Mouse (Mus musculus) hindbrain, postnatal 0 days (tissue): Measurements from ENCODE around the gene Trim44. TPM values are rescaled to one million over a fixed set of nuclear protein-coding genes. Genes with fewer than 3 reads are reported as not detected.
A peak's percentile ranks its signal among the peaks of the same experiment; 100 is the strongest.

Experiments
- ATAC-seq: fragments of 200-750 bp; cut with Nextera tagmentation; 2 replicates; pipeline ENCODE4 v1.8.0; 2017; ENCODE audit warnings: mild to moderate bottlenecking, moderate TSS enrichment, moderate library complexity
- DNase-seq: peaks from one replicate; pipeline ENCODE4 v3.0.0-alpha.2; 2015; ENCODE audit warnings: low spot score
- H3K27ac ChIP-seq: fragments of 300-500 bp; sonication (generic); 2 replicates; pipeline ENCODE4 v1.5.1; 2014; ENCODE audit warnings: mild to moderate bottlenecking
- H3K27me3 ChIP-seq: fragments of 300-500 bp; sonication (generic); 2 replicates; pipeline ENCODE4 v1.6.1; 2014; ENCODE audit warnings: low read length, mixed read lengths; ENCODE audit not compliant: insufficient read depth
- H3K36me3 ChIP-seq: fragments of 300-500 bp; sonication (generic); 2 replicates; pipeline ENCODE4 v1.6.1; 2014; ENCODE audit warnings: low read length, mixed read lengths; ENCODE audit not compliant: insufficient read depth
- H3K4me1 ChIP-seq: fragments of 300-500 bp; sonication (generic); 2 replicates; pipeline ENCODE4 v1.6.1; 2014; ENCODE audit warnings: antibody characterized with exemption, low read length, mixed read lengths; ENCODE audit not compliant: insufficient read depth
- H3K4me2 ChIP-seq: fragments of 300-500 bp; sonication (generic); 2 replicates; pipeline ENCODE4 v1.6.1; 2014; ENCODE audit warnings: low read depth, mild to moderate bottlenecking, low read length, moderate library complexity, mixed read lengths
- H3K4me3 ChIP-seq: fragments of 300-500 bp; sonication (generic); 2 replicates; pipeline ENCODE4 v1.5.1; 2014; ENCODE audit warnings: low read length
- H3K9ac ChIP-seq: fragments of 300-500 bp; sonication (generic); replicated peaks from 2 replicates; pipeline ENCODE4 v1.6.1; 2014; ENCODE audit warnings: mild to moderate bottlenecking, low read length, moderate library complexity, mixed read lengths
- H3K9me3 ChIP-seq: fragments of 300-500 bp; sonication (generic); 2 replicates; pipeline ENCODE4 v1.6.1; 2016; ENCODE audit warnings: low read length, mixed read lengths
- CTCF ChIP-seq: IDR thresholded peaks from 2 replicates; pipeline ENCODE4 v1.5.1; 2016; ENCODE audit warnings: antibody characterized with exemption, control low read depth, low read depth
- WGBS: fragments of 180-500 bp; shearing (Covaris S2); extraction: QIAGEN DNeasy Blood & Tissue Kit; methylation state at CpG from one replicate; pipeline ENCODE4 v1.1.7; 2014; 5-methylcytosine and 5-hydroxymethylcytosine counted together
- polyA plus RNA-seq: library from polyadenylated mRNA; unstranded; fragments of >200 nt; fragmentation: Nextera tagmentation; extraction: Ambion mirVana; gene quantifications from 2 replicates; pipeline ENCODE4 v1.2.1, GENCODE M21; 2015
- total RNA-seq: library from RNA; depleted of rRNA; stranded (reverse); fragments of >200 nt; gene quantifications from 2 replicates; pipeline ENCODE4 v1.2.3, GENCODE M21; 2014

Gene Trim44
- total and polyA plus RNA-seq, 2 experiments from 2014 or later = 44.1 to 78.2 TPM

- WGBS = 62% methylated on average over 3 of the region's 3 CpGs
- H3K4me2 ChIP-seq = no peak overlapping the region
- H3K27me3 ChIP-seq = no peaks in the 10 kb centered on the region
- H3K27ac ChIP-seq = peak overlapping the region; percentile 51; the same call in 1 of the 2 replicates
- peaks cover 12% of the 10 kb centered on the region for H3K4me1 ChIP-seq
- no peak overlapping the region for H3K9ac ChIP-seq
- no peaks in the 10 kb centered on the region for H3K9me3 ChIP-seq
- no peaks in the 10 kb centered on the region for H3K36me3 ChIP-seq
- no peak for ATAC-seq
- no peak overlapping the region for H3K4me3 ChIP-seq
- no peak for DNase-seq
- no peak for TF ChIP-seq CTCF
Measured at GRCm38 (mm10) chr2:102383069-102383834, 24.4 kb downstream of the Trim44 start.

GRCm38 (mm10) chr2:102382519-102382918 lies 25.1 kb downstream of the Trim44 start:
- no peak overlapping the region for H3K27ac ChIP-seq
- H3K36me3 ChIP-seq = no peaks in the 10 kb centered on the region
- no peak overlapping the region for H3K4me3 ChIP-seq
- WGBS = 72% methylated on average over 3 of the region's 3 CpGs
- no peak for DNase-seq
- no peaks in the 10 kb centered on the region for H3K9me3 ChIP-seq
- no peak for TF ChIP-seq CTCF
- H3K4me1 ChIP-seq = peaks cover 12% of the 10 kb centered on the region
- no peak for ATAC-seq
- H3K27me3 ChIP-seq = no peaks in the 10 kb centered on the region
- H3K4me2 ChIP-seq = no peak overlapping the region
- H3K9ac ChIP-seq = no peak overlapping the region

DNA sequence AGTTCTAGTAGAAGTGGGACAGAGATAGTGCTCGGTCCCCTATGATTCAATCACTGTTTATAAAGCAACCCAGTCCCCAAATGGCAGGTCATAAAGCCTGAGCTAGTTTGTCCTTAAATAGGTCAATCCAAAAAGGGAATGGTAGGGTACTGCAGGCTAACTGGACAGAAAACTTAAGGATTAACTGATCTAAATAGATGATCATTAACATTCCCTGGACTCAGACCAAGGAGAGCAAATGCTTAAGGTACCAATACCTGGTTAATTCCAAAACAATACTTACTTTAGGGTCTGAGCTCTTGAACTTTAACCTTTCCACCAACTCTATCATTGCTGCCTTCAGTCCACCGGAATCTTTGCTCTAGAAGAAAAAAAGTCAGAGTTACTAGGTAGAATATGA lies 27.0 kb downstream of the Trim44 start:
- H3K36me3 ChIP-seq = no peaks in the 10 kb centered on the region
- H3K27ac ChIP-seq = no peak overlapping the region
- 93% methylated on average over 2 of the region's 2 CpGs for WGBS
- peaks cover 12% of the 10 kb centered on the region for H3K4me1 ChIP-seq
- H3K4me2 ChIP-seq = no peak overlapping the region
- H3K9ac ChIP-seq = no peak overlapping the region
- DNase-seq (no peak), ATAC-seq (no peak)
- no peaks in the 10 kb centered on the region for H3K9me3 ChIP-seq
- H3K27me3 ChIP-seq = no peaks in the 10 kb centered on the region
- no peak overlapping the region for H3K4me3 ChIP-seq
- TF ChIP-seq CTCF = no peak

GRCm38 (mm10) chr2:102378928-102379327 lies 28.7 kb downstream of the Trim44 start:
- H3K9ac ChIP-seq = no peak overlapping the region
- ATAC-seq = no peak
- no peaks in the 10 kb centered on the region for H3K9me3 ChIP-seq
- 77% methylated on average over 1 of the region's 1 CpGs for WGBS
- no peak overlapping the region for H3K27ac ChIP-seq
- no peak overlapping the region for H3K4me2 ChIP-seq
- H3K4me3 ChIP-seq = no peak overlapping the region
- no peaks in the 10 kb centered on the region for H3K27me3 ChIP-seq
- no peak for TF ChIP-seq CTCF
- no peak for DNase-seq
- peaks cover 10% of the 10 kb centered on the region for H3K4me1 ChIP-seq
- no peaks in the 10 kb centered on the region for H3K36me3 ChIP-seq

GRCm38 (mm10) chr2:102378381-102378780 lies 29.2 kb downstream of the Trim44 start:
- DNase-seq (no peak), ATAC-seq (no peak)
- no peak overlapping the region for H3K4me3 ChIP-seq
- no peaks in the 10 kb centered on the region for H3K36me3 ChIP-seq
- H3K27ac ChIP-seq = no peak overlapping the region
- WGBS = 94% methylated on average over 1 of the region's 1 CpGs
- H3K9ac ChIP-seq = no peak overlapping the region
- no peak overlapping the region for H3K4me2 ChIP-seq
- no peak for TF ChIP-seq CTCF
- H3K4me1 ChIP-seq = peaks cover 4% of the 10 kb centered on the region
- no peaks in the 10 kb centered on the region for H3K27me3 ChIP-seq
- H3K9me3 ChIP-seq = no peaks in the 10 kb centered on the region

DNA sequence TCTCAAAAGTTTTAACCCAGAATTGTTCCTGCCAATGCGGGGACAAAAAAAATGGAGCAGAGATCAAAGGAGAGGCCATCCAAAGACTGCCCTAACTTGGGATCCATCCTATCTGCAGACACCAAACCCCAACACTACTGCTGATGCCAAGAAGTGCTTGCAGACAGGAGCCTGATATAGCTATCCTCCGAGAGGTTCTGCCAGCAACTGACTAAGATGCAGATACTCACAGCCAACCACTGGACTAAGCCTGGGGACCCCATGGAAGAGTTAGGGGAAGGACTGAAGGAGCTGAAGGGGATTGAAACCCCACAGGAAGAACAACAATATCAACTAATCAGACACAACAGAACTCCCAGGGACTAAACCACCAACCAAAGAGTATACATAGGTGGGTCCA lies 30.3 kb downstream of the Trim44 start:
- Histone ChIP-seq H3K27me3 (no peaks in the 10 kb centered on the region), H3K9ac (no peak overlapping the region), H3K4me1 (no peaks in the 10 kb centered on the region; the same call in 1 of the 2 replicates), H3K27ac (no peak overlapping the region), H3K4me3 (no peak overlapping the region), H3K9me3 (no peaks in the 10 kb centered on the region), H3K36me3 (no peaks in the 10 kb centered on the region), H3K4me2 (no peak overlapping the region)
- ATAC-seq (no peak), DNase-seq (no peak)
- WGBS = 98% methylated on average over 2 of the region's 2 CpGs
- no peak for TF ChIP-seq CTCF

DNA sequence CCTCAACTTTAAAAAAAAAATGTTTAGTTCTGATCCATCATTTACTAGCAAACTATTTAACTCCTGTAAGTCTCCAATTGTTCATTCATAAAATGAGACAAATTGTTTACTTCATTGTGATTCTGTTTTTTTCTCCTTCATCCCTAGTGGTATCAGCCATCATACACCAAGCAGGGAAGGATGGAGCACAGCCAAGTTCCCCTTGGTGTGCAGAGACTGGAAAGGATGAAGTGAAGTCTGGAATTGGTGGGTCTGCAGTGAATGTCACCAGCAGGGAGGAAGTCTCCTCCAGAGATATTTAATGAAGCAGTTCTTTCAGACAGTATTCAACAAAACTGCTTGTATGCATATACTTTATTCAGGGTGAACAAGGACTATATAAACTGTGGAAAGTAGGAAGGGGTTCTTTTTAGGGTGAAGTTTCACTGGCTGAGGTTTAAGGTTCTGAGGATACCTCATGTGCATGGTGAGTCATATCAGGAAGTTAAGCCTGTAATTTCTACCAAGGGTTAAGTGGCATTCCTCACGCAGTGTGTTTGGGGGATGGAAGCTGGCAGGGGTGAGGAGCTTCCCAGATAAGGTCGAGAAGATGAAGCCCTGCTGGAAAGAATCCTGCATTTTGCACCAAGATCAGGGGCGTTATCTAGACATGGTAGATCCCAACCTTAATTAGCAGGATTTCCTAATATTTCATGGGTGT lies 34.1 kb downstream of the Trim44 start:
- no peaks in the 10 kb centered on the region for H3K9me3 ChIP-seq
- no peak for ATAC-seq
- peak; percentile 30 for DNase-seq

More for the DNA sequence above, 34.1 kb downstream of the Trim44 start:
- WGBS = 56% methylated on average over 3 of the region's 3 CpGs
- no peak overlapping the region for H3K27ac ChIP-seq
- no peak overlapping the region for H3K9ac ChIP-seq
- no peaks in the 10 kb centered on the region for H3K27me3 ChIP-seq
- H3K4me3 ChIP-seq = no peak overlapping the region
- H3K4me1 ChIP-seq = no peaks in the 10 kb centered on the region
- H3K36me3 ChIP-seq = no peaks in the 10 kb centered on the region
- H3K4me2 ChIP-seq = no peak overlapping the region
- no peak for TF ChIP-seq CTCF
